Mouse (Mus musculus) fibroblast of lung, adult 2 months (primary cell): ENCODE measurements around the gene Sat2.

Source experiments
- DNase-seq: peaks from one replicate; pipeline ENCODE4 v3.0.0-alpha.2; 2011; ENCODE audit warnings: low read depth

Gene Sat2

GRCm38 (mm10) chr11:69672211-69672706 lies 50.4 kb downstream of the Sat2 start, which contains the start of gene Eif4a1:
Gene Eif4a1, minus strand, starts transcription at chr11:69672423.
- peak; percentile 100 for DNase-seq
